Mouse (Mus musculus) megakaryocyte, embryonic 14.5 days (primary cell): ENCODE results near the gene Aknad1.

Source experiments
- FLI1 ChIP-seq: IDR thresholded peaks from 2 replicates; pipeline ENCODE4 v1.6.1; 2012; ENCODE audit warnings: low read length, inconsistent platforms, mixed read lengths
- GATA1 ChIP-seq: IDR thresholded peaks from 3 replicates; pipeline ENCODE4 v1.6.1; 2012; ENCODE audit warnings: mixed read lengths, low read length, inconsistent platforms, borderline replicate concordance

- TF ChIP-seq GATA1 (no peak), FLI1 (0 out of 2 replicates have a peak, but pooled peaks have one; percentile 22)
Measured at GRCm38 (mm10) chr3:108727344-108727743, 12.1 kb upstream of the Aknad1 start.
